Mouse (Mus musculus) ovary, postnatal 10 days (tissue): ENCODE results near the gene Tmem115.

Experiments
- DNase-seq: peaks from one replicate; pipeline ENCODE4 v3.0.0; 2022; ENCODE audit warnings: low spot score

Gene Tmem115

GRCm38 (mm10) chr9:107521711-107522399, 11.9 kb upstream of the Tmem115 start:
- DNase-seq = no peak

DNA sequence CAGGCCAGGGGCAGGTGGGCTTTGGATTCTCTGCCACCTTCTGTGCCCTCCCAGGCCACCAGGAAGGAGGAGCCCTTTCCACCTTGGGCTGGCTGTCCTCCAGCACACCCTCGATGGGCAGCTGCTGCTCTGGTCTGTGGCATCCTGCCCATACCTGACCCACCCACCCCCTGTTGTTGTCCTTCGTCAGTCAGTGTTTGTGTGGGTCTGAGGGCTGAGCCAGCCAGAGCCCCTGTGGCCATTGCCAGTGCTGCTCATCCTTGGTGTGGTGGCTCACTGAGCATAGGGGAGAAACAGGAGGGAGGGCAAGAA, 11.4 kb upstream of the Tmem115 start:
- DNase-seq = no peak

- DNase-seq = peak; percentile 56
Observed at GRCm38 (mm10) chr9:107526198-107527026, 7.3 kb upstream of the Tmem115 start.

DNA sequence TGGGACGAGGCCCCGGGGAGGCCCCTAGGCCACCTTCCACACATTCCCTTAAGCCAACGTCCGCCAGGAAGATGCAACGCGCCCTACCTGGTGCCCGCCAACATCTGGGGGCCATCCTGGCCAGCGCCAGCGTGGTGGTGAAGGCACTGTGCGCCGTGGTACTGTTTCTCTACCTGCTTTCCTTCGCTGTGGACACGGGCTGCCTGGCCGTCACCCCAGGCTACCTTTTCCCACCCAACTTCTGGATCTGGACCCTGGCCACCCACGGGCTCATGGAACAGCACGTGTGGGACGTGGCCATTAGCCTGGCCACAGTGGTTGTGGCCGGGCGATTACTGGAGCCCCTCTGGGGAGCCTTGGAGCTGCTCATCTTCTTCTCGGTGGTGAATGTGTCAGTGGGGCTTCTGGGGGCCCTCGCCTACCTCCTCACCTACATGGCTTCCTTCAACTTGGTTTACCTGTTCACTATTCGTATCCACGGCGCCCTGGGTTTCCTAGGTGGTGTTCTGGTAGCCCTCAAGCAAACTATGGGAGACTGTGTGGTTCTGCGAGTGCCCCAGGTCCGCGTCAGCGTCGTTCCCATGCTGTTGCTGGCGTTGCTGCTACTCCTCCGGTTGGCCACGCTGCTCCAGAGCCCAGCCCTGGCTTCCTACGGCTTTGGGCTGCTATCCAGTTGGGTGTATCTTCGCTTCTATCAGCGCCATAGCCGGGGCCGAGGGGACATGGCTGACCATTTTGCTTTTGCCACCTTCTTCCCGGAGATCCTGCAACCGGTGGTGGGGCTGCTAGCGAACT, 860 bp downstream of the Tmem115 start:
- DNase-seq = no peak

DNA sequence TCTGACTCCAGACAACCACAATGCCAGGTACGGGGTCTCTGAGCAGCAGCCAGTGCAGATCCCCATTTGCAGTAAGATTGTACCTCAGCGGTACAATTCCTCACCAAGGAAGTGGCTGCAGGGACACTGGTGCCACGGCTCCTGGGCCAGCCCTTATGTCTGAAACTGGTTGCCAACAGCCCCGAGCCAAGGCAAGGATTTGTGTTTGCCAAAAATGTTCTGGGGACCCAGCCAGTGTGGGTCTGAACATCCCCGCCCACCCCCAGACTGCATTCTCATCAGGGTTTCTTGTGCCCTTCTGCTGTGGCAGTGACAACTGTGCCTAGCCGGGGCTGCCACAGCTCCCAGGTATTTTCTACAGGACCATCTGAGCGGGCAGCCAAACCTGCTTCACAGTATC, 4.5 kb downstream of the Tmem115 start:
- no peak for DNase-seq

DNA sequence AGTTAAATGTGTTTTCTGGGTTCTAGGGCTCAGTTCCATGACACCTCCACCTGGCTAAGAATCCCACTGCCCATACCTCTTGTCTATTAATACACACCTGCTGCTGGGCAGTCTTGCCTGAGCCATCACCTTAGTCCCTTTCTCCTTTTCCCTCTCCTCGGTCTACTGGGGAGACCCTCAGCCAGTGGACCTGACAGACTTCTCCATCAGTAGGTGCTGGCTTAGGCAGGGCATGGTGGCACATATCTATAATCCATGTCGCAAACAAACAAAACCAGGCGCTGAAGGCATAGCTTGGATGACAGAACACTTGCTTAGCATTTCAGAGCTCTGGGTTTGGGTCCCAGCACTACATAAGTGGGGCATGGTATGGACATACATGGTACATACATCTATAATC, 5.0 kb downstream of the Tmem115 start:
- DNase-seq = no peak

DNA sequence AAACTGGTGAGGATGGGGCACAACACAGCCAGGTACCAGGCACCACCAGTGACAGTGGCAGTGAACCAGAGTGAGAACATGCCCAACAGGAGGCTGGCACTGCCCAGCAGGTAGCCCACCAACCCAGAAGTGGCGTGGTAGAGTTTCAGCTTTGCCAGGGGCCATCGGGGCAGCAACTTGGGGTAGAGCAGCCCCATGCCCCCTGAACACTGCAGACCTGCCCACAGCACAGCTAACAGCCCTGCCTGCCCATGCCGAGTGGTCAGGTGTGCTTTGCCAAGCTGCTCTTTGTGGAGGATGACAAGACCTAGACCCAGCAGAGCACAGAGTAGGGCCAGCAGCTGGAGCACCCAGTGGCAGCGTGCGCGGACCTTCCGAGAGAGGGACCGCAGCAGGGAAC, 6.2 kb downstream of the Tmem115 start:
- no peak for DNase-seq

DNA sequence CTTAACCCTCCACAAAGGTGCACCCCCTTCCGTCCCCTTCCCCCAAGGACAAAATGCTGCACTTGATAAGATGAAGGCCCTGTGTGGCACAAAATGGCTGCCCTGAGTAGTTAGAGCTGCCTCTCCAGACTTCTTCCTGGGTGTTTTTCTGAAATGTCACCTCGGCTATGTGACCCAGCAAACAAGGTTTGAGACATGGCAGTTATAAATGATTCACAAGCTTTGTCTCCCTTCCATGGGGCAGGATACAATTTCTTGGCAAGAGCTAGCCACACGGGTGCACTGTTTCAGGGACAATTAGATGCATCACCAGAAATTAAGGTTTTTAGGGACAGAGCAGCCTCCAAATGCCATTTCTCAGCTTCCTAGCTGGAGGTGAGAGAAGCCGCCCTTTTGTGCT, 6.7 kb downstream of the Tmem115 start:
- no peak for DNase-seq

DNA sequence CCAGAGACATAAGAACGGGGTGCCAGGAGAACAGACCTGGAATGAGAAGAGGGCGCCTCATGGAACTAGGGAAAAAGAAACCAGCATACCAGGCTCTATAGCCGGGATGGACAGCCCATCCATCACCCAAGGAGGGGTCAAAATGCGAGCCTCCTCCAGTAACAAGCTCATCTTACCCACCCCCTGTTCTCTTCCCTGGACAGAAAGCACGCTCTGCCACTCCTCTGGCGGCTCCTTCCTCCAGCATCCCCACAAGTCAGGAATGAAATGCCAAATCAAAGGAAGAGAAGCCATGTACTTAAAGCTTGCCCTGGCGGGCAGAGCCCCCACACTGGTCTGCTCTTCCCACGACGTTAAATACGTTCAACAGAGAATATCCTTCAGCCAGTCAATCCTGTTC, 7.3 kb downstream of the Tmem115 start:
- no peak for DNase-seq

GRCm38 (mm10) chr9:107541474-107542351, 8.0 kb downstream of the Tmem115 start, which contains the start of the genes Cyb561d2 and Nprl2:
Gene Cyb561d2 (minus strand): TSS chr9:107542193.
Gene Nprl2 (plus strand): TSS chr9:107542226.
- DNase-seq = peak; percentile 86

DNA sequence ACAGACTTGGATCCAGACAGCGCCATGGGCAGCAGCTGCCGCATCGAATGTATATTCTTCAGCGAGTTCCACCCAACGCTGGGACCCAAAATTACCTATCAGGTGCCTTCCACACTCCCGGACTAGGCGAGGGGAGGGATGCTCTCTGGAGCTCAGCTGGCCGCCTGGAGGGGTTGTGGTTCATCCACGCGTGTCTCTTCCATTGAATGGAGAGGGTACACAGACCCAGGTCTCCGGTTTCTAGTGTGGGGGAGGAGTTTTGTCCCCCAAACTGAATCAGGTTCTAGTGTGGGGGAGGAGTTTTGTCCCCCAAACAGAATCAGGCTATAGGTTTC, 8.6 kb downstream of the Tmem115 start:
- DNase-seq = no peak

GRCm38 (mm10) chr9:107542721-107543120, 9.0 kb downstream of the Tmem115 start:
- no peak for DNase-seq

DNA sequence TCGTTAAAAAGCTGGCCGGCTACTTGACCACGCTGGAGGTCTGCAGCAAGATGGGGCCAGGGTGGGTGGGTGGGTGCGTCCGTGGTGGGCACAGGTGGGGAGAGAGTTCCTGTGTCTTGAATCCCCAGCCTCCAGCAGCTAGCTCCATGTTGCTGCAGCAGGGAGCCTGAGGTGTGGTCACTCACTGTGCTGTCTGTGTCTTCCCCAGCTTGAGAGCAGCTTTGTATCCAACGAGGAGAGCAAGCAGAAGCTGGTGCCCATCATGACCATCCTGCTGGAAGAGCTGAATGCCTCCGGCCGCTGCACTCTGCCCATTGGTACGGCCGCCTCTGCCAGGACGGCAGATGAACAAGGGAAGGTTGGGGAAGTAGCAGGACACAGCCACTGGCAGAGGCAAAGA, 9.6 kb downstream of the Tmem115 start:
- no peak for DNase-seq

- DNase-seq = no peak
Observed at GRCm38 (mm10) chr9:107544196-107544700, 10.5 kb downstream of the Tmem115 start.

GRCm38 (mm10) chr9:107544729-107545128, 11.0 kb downstream of the Tmem115 start:
- DNase-seq = no peak

- no peak for DNase-seq
Observed at GRCm38 (mm10) chr9:107545199-107545598, 11.5 kb downstream of the Tmem115 start.

DNA sequence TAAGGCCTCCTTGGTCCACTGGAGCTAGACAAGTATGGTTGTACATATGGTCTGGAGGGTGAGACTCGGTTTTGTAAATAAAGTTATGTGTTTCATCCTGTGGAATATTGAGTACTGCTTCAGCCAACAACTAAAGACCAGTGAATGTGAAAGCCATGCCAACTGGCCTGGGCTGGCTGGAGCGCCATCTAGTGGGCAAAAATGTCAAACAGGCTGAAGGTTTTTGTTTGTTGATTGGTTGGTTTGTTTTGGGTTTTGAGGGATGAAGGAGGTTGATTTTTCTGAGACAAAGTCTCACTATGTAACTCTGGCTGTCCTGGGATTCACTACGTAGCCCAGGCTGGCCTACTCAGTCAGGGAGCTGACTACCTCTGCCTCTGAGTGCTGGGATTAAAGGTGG, 11.9 kb downstream of the Tmem115 start:
- no peak for DNase-seq

- DNase-seq = no peak
Observed at GRCm38 (mm10) chr9:107547026-107547425, 13.3 kb downstream of the Tmem115 start, which contains the start of gene Zmynd10. Gene Zmynd10 (plus strand): TSS chr9:107547298.

GRCm38 (mm10) chr9:107547957-107548356, 14.2 kb downstream of the Tmem115 start:
- DNase-seq = no peak

- DNase-seq = no peak
Observed at GRCm38 (mm10) chr9:107548820-107549219, 15.1 kb downstream of the Tmem115 start.

- no peak for DNase-seq
Observed at GRCm38 (mm10) chr9:107549297-107550074, 15.7 kb downstream of the Tmem115 start.
